Mouse (Mus musculus) liver, embryonic 14.5 days (tissue): ENCODE results near the gene Syne2. TPM values are rescaled to one million over a fixed set of nuclear protein-coding genes. Genes with fewer than 3 reads are reported as not detected.

Experiments
- ATAC-seq: fragments of 200-750 bp; cut with Nextera tagmentation; 2 replicates; pipeline ENCODE4 v1.8.0; 2017; ENCODE audit warnings: moderate number of reproducible peaks, mild to moderate bottlenecking, moderate library complexity; ENCODE audit not compliant: insufficient read depth
- DNase-seq, 3 experiments: peaks; one replicate each; pipeline ENCODE4 v3.0.0-alpha.2; 2012 to 2013; ENCODE audit warnings: low read depth in 3 of 3, low spot score in 3 of 3
- H3K27ac ChIP-seq: fragments of 300-500 bp; sonication (generic); 2 replicates; pipeline ENCODE4 v1.5.1; 2014; ENCODE audit warnings: moderate library complexity, mild to moderate bottlenecking, control low read depth, inconsistent platforms
- H3K27me3 ChIP-seq: fragments of 300-500 bp; sonication (generic); 2 replicates; pipeline ENCODE4 v1.6.1; 2014; ENCODE audit warnings: mild to moderate bottlenecking, low read length, moderate library complexity; ENCODE audit not compliant: control insufficient read depth, insufficient read depth
- H3K36me3 ChIP-seq: fragments of 300-500 bp; sonication (generic); replicated peaks from 2 replicates; pipeline ENCODE4 v1.6.1; 2014; ENCODE audit warnings: low read depth; ENCODE audit not compliant: control insufficient read depth, insufficient read depth
- H3K4me1 ChIP-seq, 2 experiments: fragments of 200-500 bp in 1 of 2; fragments of 300-500 bp in 1 of 2; sonication (generic) in 1 of 2; replicated peaks; 2 replicates each; pipeline ENCODE4 v1.6.1; 2012 to 2014; ENCODE audit warnings: antibody characterized with exemption in 1 of 2, inconsistent platforms in 1 of 2, low read length in 1 of 2; ENCODE audit not compliant: control insufficient read depth in 2 of 2, insufficient read depth in 2 of 2
- H3K4me2 ChIP-seq: fragments of 300-500 bp; sonication (generic); 2 replicates; pipeline ENCODE4 v1.6.1; 2014; ENCODE audit warnings: low read depth, mild to moderate bottlenecking, control low read depth, moderate library complexity
- H3K4me3 ChIP-seq, 2 experiments: fragments of 200-500 bp in 1 of 2; fragments of 300-500 bp in 1 of 2; sonication (generic) in 1 of 2; 2 replicates each; pipeline ENCODE4 v1.5.1; 2012 to 2014; ENCODE audit warnings: low read depth in 2 of 2, low read length in 2 of 2, mild to moderate bottlenecking in 2 of 2, control low read depth in 1 of 2, inconsistent platforms in 1 of 2, moderate library complexity in 1 of 2; ENCODE audit not compliant: insufficient read depth in 1 of 2
- H3K9ac ChIP-seq: fragments of 300-500 bp; sonication (generic); replicated peaks from 2 replicates; pipeline ENCODE4 v1.6.1; 2014; ENCODE audit warnings: mild to moderate bottlenecking, control low read depth, moderate library complexity
- H3K9me3 ChIP-seq: fragments of 300-500 bp; sonication (generic); 2 replicates; pipeline ENCODE4 v1.6.1; 2016; ENCODE audit warnings: low read length, mixed read lengths; ENCODE audit not compliant: control insufficient read depth
- CTCF ChIP-seq: IDR thresholded peaks from 2 replicates; pipeline ENCODE4 v1.5.1; 2016; ENCODE audit warnings: antibody characterized with exemption, low read depth, control low read depth
- EP300 ChIP-seq: IDR thresholded peaks from 2 replicates; pipeline ENCODE4 v1.6.1; 2016; ENCODE audit warnings: antibody characterized with exemption, low read depth
- WGBS: fragments of 180-500 bp; shearing (Covaris S2); extraction: QIAGEN DNeasy Blood & Tissue Kit; methylation state at CpG from one replicate; pipeline ENCODE4 v1.1.7; 2014; ENCODE audit not compliant: insufficient replicate concordance; 5-methylcytosine and 5-hydroxymethylcytosine counted together
- polyA plus RNA-seq, 2 experiments: library from polyadenylated mRNA; depleted of rRNA in 1 of 2; stranded (reverse) in 1 of 2; unstranded in 1 of 2; fragments of >200 nt; fragmentation: Nextera tagmentation in 1 of 2; extraction: Ambion mirVana in 1 of 2; gene quantifications; 2 replicates each; pipeline versions ENCODE4 v1.2.1 to v1.2.3; 2012 to 2014

Gene Syne2
- polyA plus RNA-seq, 2 experiments = 2.1 to 3.0 TPM

GRCm38 (mm10) chr12:76054653-76055052, 236.7 kb downstream of the Syne2 start:
- no peak for ATAC-seq

GRCm38 (mm10) chr12:76063001-76063400, 245.1 kb downstream of the Syne2 start:
- Histone ChIP-seq H3K27ac (no peak overlapping the region), H3K27me3 (no peaks in the 10 kb centered on the region), H3K36me3 (no peaks in the 10 kb centered on the region), H3K4me2 (no peak overlapping the region), H3K4me3 (no peak overlapping the region), H3K4me1 (no peaks in the 10 kb centered on the region), H3K9ac (no peak overlapping the region), H3K9me3 (no peaks in the 10 kb centered on the region)
- DNase-seq (no peak), ATAC-seq (no peak)
- TF ChIP-seq CTCF = no peak
- no peak for TF ChIP-seq EP300
- WGBS = 68% methylated on average over 4 of the region's 4 CpGs

More at GRCm38 (mm10) chr12:76054653-76055052, 236.7 kb downstream of the Syne2 start:
- Histone ChIP-seq H3K27me3 (no peaks in the 10 kb centered on the region), H3K4me2 (no peak overlapping the region), H3K36me3 (no peaks in the 10 kb centered on the region), H3K4me1 (no peaks in the 10 kb centered on the region), H3K4me3 (no peak overlapping the region), H3K9ac (no peak overlapping the region), H3K9me3 (no peaks in the 10 kb centered on the region), H3K27ac (no peak overlapping the region)
- WGBS = 63% methylated on average over 9 of the region's 9 CpGs
- TF ChIP-seq EP300 (no peak), CTCF (no peak)
- DNase-seq = no peak

GRCm38 (mm10) chr12:76070386-76070785, 252.5 kb downstream of the Syne2 start:
- Histone ChIP-seq H3K27ac (no peak overlapping the region), H3K4me3 (no peak overlapping the region), H3K4me1 (no peaks in the 10 kb centered on the region), H3K36me3 (no peaks in the 10 kb centered on the region), H3K9ac (no peak overlapping the region), H3K4me2 (no peak overlapping the region), H3K9me3 (no peaks in the 10 kb centered on the region), H3K27me3 (no peaks in the 10 kb centered on the region)
- DNase-seq (no peak), ATAC-seq (no peak)
- TF ChIP-seq CTCF (no peak), EP300 (no peak)
- WGBS = 70% methylated on average over 5 of the region's 5 CpGs

GRCm38 (mm10) chr12:76071935-76072849, 254.3 kb downstream of the Syne2 start:
- Histone ChIP-seq H3K36me3 (no peaks in the 10 kb centered on the region), H3K9ac (no peak overlapping the region), H3K4me2 (no peak overlapping the region), H3K27ac (no peak overlapping the region), H3K9me3 (no peaks in the 10 kb centered on the region), H3K4me1 (no peaks in the 10 kb centered on the region), H3K27me3 (no peaks in the 10 kb centered on the region), H3K4me3 (no peak overlapping the region)
- TF ChIP-seq CTCF (no peak), EP300 (no peak)
- no peak for ATAC-seq
- 33% methylated on average over 19 of the region's 19 CpGs for WGBS
- no peak for DNase-seq

GRCm38 (mm10) chr12:76073066-76073826, 255.3 kb downstream of the Syne2 start:
- H3K4me3 ChIP-seq = no peak overlapping the region
- H3K9me3 ChIP-seq = no peaks in the 10 kb centered on the region
- no peak for TF ChIP-seq EP300
- no peak for TF ChIP-seq CTCF
- DNase-seq (no peak), ATAC-seq (no peak)
- no peak overlapping the region for H3K4me2 ChIP-seq
- H3K9ac ChIP-seq = no peak overlapping the region
- WGBS = 33% methylated on average over 13 of the region's 13 CpGs
- no peak overlapping the region for H3K27ac ChIP-seq
- no peaks in the 10 kb centered on the region for H3K27me3 ChIP-seq
- H3K36me3 ChIP-seq = no peaks in the 10 kb centered on the region
- no peaks in the 10 kb centered on the region for H3K4me1 ChIP-seq
